Mouse (Mus musculus) stomach, postnatal 0 days (tissue): ENCODE results near the gene Dnhd1.

ENCODE experiments used
- CTCF ChIP-seq: IDR thresholded peaks from 2 replicates; pipeline ENCODE4 v1.5.1; 2016; ENCODE audit warnings: antibody characterized with exemption, low read depth, mild to moderate bottlenecking, moderate library complexity
- EP300 ChIP-seq: optimal IDR thresholded peaks from 2 replicates; pipeline ENCODE3; 2016; ENCODE audit warnings: antibody characterized with exemption

DNA sequence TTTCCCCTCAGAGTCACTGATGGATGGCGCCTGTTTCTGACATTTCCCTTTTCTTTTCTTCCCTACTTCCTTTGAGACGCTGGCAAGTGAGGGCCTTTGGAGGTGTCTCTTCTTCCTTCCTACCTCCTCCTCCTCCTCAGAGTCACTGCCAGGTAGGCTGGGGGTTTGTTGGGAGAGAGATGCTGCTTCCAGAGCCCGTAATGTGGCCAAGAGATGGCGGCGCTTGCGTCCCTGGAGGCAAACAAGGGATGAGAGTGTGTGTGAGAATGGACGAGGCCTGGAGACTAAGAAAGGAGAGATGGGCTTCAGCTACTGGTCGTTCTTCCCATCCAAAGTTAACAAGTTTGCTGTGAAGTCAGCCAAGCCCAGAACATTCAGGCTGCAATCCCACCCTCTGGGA lies 84.2 kb downstream of the Dnhd1 start:
- TF ChIP-seq CTCF (no peak), EP300 (no peak)
